Mouse (Mus musculus) E14TG2a.4 (cell line): ENCODE results near the gene Wdr35.
"Not testable (repeated sequence)": the region's sequence is repeated elsewhere in the genome, so short reads cannot be mapped to it uniquely, and the experiment has no call there.

Experiments
- H3K27me3 ChIP-seq: 2 replicates; pipeline ENCODE4 v1.6.1; 2014; ENCODE audit warnings: low read length, control low read depth; ENCODE audit not compliant: insufficient read depth
- H3K36me3 ChIP-seq: 2 replicates; pipeline ENCODE4 v1.6.1; 2014; ENCODE audit warnings: low read length, control low read depth; ENCODE audit not compliant: insufficient read depth
- H3K4me1 ChIP-seq: replicated peaks from 2 replicates; pipeline ENCODE4 v1.6.1; 2014; ENCODE audit warnings: low read depth, low read length, control low read depth
- H3K4me3 ChIP-seq: replicated peaks from 2 replicates; pipeline ENCODE4 v1.5.1; 2014; ENCODE audit warnings: mild to moderate bottlenecking, low read length
- H3K9me3 ChIP-seq: 2 replicates; pipeline ENCODE4 v1.6.1; 2014; ENCODE audit warnings: low read length, control low read depth
- CTCF ChIP-seq: conservative IDR thresholded peaks from 2 replicates; pipeline ENCODE4 v1.5.1; 2014; ENCODE audit warnings: low read length
- NANOG ChIP-seq: IDR thresholded peaks from 2 replicates; pipeline ENCODE4 v1.6.1; 2014; ENCODE audit warnings: borderline replicate concordance, low read length, mixed read lengths
- POU5F1 ChIP-seq: IDR thresholded peaks from 2 replicates; pipeline ENCODE4 v1.6.1; 2014; ENCODE audit warnings: low read length, borderline replicate concordance

The Wdr35 gene

GRCm38 (mm10) chr12:8973820-8974465 is at the start of gene Wdr35:
Wdr35 (plus strand) TSS chr12:8973892.
- H3K4me3 ChIP-seq, result peak within 1 kb of the TSS; percentile 88
- peaks cover 14% of the 10 kb centered on the region for H3K36me3 ChIP-seq
- peaks cover 17% of the 10 kb centered on the region for H3K27me3 ChIP-seq
- TF ChIP-seq NANOG (no peak), CTCF (no peak), POU5F1 (no peak)
- peaks cover 24% of the 10 kb centered on the region for H3K4me1 ChIP-seq
- no peaks in the 10 kb centered on the region for H3K9me3 ChIP-seq

DNA sequence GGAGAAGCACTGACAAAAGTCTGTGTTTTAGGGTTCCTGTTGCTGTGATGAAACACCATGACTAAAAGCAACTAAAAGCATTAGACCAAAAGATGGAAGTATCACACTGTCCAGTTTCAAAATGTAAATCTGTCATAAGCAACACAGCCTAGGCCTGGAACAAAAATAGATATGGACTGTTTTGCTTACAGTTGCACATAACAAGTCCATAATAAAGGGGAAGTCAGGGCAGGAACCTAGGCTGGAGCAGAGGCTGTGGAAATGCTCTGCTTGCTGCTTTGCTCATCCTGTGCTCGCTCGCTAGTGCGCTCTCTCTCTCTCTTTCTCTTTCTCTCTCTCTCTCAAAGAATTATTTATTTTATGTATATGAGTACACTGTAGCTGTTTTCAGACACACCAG is 46.0 kb upstream of the Wdr35 start:
- Histone ChIP-seq H3K9me3 (no peaks in the 10 kb centered on the region), H3K27me3 (no peaks in the 10 kb centered on the region), H3K36me3 (peaks cover 59% of the 10 kb centered on the region), H3K4me1 (peaks cover 48% of the 10 kb centered on the region), H3K4me3 (no peak overlapping the region)
- TF ChIP-seq CTCF, result no peak
- TF ChIP-seq POU5F1, result no peak
- TF ChIP-seq NANOG, result no peak

GRCm38 (mm10) chr12:8928766-8929165 is 44.9 kb upstream of the Wdr35 start:
- Histone ChIP-seq H3K36me3 (peaks cover 65% of the 10 kb centered on the region), H3K27me3 (no peaks in the 10 kb centered on the region), H3K9me3 (no peaks in the 10 kb centered on the region), H3K4me1 (peaks cover 37% of the 10 kb centered on the region), H3K4me3 (no peak overlapping the region)
- no peak for TF ChIP-seq CTCF

DNA sequence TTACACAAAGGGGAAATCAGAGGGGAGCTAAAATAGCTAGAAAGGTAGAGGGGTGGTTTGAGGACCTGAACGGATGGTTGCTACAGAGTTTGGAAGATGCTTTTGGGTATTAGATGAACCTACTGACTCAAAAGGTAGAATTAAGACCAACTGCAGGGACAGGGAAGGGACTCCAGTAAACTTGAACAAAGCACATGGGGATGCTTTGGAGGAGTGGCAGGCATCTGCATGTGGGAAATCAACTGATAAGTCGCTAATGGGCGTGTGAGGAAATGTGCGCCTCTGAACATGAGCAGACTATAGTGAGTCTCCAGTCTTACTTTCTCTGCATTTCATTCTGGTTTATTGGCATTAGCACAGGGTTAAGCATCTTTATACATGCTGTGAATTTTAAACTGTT is 42.6 kb upstream of the Wdr35 start:
- Histone ChIP-seq H3K27me3 (no peaks in the 10 kb centered on the region), H3K9me3 (no peaks in the 10 kb centered on the region), H3K36me3 (peaks cover 70% of the 10 kb centered on the region), H3K4me3 (no peak overlapping the region), H3K4me1 (peaks cover 28% of the 10 kb centered on the region)
- no peak for TF ChIP-seq POU5F1
- no peak for TF ChIP-seq NANOG
- no peak for TF ChIP-seq CTCF

DNA sequence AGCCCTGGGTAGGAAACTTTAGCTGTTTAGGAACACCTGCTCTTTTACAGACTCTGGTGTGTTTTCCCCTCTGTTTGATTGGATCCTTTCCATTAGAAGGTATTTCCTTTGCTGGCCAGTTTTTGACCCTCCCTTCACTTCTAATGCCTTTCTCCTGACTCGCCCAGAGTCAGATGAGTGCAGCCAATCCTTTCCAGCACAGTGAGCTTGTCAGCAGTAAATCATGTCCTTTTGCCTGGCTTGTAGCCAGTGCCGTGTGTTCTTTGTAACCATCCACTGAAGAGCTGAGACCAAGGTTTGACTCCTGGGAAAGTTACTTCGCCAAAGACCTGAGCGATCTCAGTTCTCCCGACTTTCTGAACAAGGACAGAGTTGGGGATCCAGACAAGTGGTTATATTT is 38.3 kb upstream of the Wdr35 start:
- Histone ChIP-seq H3K36me3 (peaks cover 76% of the 10 kb centered on the region), H3K4me3 (no peak overlapping the region), H3K9me3 (no peaks in the 10 kb centered on the region), H3K27me3 (no peaks in the 10 kb centered on the region), H3K4me1 (peaks cover 34% of the 10 kb centered on the region)
- TF ChIP-seq CTCF (no peak), NANOG (no peak)

GRCm38 (mm10) chr12:8936210-8936609 is 37.5 kb upstream of the Wdr35 start:
- peaks cover 34% of the 10 kb centered on the region for H3K4me1 ChIP-seq
- H3K4me3 ChIP-seq, H3K9me3 ChIP-seq, H3K27me3 ChIP-seq: not testable (repeated sequence)
- TF ChIP-seq CTCF, result peak; percentile 30
- H3K36me3 ChIP-seq, result peaks cover 73% of the 10 kb centered on the region

DNA sequence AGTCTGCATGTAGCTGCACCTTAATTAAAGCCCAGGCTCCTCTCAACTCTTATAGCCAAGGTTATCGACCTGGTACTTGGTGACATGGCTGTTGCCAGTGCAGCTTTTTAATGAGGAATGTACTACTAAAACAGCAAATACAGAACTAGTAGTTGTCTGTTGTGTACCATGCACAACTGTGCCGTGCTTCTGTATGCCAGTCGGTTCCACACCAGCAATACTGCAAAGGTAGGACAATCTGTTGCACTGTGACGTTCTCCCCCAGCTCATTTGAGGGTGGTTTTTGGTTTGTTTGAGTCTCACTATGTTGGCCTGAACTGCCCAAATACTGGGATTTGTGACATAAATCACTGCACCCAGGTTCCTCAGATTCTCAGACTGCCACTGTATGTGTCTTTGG is 34.2 kb upstream of the Wdr35 start:
- Histone ChIP-seq H3K4me1 (peaks cover 51% of the 10 kb centered on the region), H3K9me3 (no peaks in the 10 kb centered on the region), H3K4me3 (no peak overlapping the region), H3K36me3 (peaks cover 46% of the 10 kb centered on the region), H3K27me3 (no peaks in the 10 kb centered on the region)
- TF ChIP-seq CTCF (no peak), NANOG (no peak), POU5F1 (no peak)

DNA sequence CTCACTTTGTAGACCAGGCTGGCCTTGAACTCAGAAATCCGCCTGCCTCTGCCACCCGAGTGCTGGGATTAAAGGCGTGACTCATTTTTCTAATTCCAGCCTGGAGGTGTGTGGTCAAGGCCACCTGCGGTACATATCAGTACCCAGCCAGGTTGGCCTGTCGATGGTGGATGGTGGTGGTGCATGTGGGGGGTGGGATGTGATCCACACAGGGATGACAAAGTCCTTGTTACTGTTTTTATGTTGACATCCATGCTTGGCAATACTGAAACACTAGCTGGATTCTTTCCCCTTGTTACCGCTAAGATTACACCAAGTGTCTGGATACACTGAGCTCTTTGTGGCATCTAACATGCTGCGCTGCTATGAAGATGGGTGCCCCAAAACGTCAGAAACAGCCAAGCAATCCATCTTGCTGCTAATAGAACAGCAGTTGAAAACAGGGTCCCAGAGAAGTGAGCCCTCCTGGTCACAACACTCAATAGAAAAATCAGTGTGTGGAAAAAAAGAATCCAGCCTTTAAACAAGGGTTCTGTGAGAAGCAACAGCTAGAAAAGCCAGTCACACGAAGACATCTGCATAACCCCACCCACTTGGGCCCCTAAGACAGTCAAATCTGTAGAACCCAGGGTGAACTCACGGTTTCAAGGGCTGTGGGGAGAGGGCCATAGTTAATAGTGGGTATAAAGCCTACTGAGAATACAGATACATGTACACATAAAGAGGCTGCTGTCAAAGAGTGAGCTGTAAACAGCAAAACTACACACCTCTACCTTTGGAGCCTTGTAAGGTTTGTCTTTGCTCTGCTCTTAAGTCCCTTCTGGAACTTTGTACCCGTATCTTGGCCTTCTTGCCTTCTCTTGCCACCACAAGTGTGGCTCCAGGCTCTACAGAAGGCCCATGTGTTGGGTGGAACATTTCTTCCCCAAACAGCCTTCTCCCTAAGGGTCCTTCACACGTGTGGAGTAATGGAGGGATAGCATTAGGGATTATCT is 33.4 kb upstream of the Wdr35 start:
- no peaks in the 10 kb centered on the region for H3K9me3 ChIP-seq
- peaks cover 38% of the 10 kb centered on the region for H3K36me3 ChIP-seq
- TF ChIP-seq NANOG (no peak), CTCF (no peak), POU5F1 (no peak)
- peaks cover 49% of the 10 kb centered on the region for H3K4me1 ChIP-seq
- peaks cover under 1% of the 10 kb centered on the region; the same call in 1 of the 2 replicates for H3K27me3 ChIP-seq
- no peak overlapping the region for H3K4me3 ChIP-seq

DNA sequence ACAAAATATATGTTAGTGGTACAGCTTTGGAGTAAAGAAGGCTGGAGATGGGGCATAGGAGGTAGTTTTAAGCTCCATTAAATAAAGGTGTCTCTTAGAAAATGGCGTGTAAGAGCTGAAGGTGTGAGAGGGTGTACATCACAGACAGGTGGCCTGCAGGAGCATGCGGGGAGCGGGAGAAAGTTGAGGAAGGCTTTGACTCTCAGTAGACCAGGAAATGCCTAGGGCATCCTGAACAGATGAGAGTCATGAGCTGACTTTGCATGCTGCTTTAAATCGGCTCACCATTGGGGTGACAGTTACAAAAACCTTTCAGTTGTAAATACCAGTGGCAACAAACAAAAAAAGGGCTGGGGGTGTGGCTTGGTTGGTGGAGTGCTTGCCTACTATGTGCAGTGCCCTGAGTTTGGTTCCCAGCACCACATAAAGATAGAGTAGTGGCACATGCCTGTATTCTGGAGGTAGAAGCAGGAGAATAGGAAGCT is 32.5 kb upstream of the Wdr35 start:
- H3K27me3 ChIP-seq, result peaks cover 8% of the 10 kb centered on the region
- H3K4me1 ChIP-seq, result peaks cover 46% of the 10 kb centered on the region
- TF ChIP-seq CTCF (no peak), POU5F1 (no peak), NANOG (no peak)
- no peaks in the 10 kb centered on the region for H3K9me3 ChIP-seq
- no peak overlapping the region for H3K4me3 ChIP-seq
- H3K36me3 ChIP-seq, result peaks cover 29% of the 10 kb centered on the region
